Mouse (Mus musculus): ENCODE measurements around the gene Psmb8. TPM values are rescaled to one million over a fixed set of nuclear protein-coding genes. Genes with fewer than 3 reads are reported as not detected.
"Not testable (repeated sequence)": the region's sequence is repeated elsewhere in the genome, so short reads cannot be mapped to it uniquely, and the experiment has no call there.

Psmb8 gene
- polyA plus RNA-seq, 1 experiment from 2014 or later, result 10.0 TPM

- Histone ChIP-seq H3K27me3 (peaks cover 57% of the 10 kb centered on the region), H3K9ac (no peak overlapping the region), H3K27ac (replicated peaks) (no peak overlapping the region), H3K36me3 (no peaks in the 10 kb centered on the region), H3K4me2 (replicated peaks) (no peak overlapping the region), H3K9me3 (replicated peaks) (no peaks in the 10 kb centered on the region), H3K4me1 (no peaks in the 10 kb centered on the region), H3K4me3 (replicated peaks) (no peak overlapping the region)
- WGBS, result 81% methylated on average over 12 of the region's 12 CpGs
- ATAC-seq (ENCODE audit: insufficient number of reproducible peaks, low FRiP score, low TSS enrichment, low read depth), result no peak
Measured at GRCm38 (mm10) chr17:34215176-34215575, 17.7 kb downstream of the Psmb8 start.

- 81% methylated on average over 8 of the region's 8 CpGs for WGBS
- Histone ChIP-seq H3K9me3 (replicated peaks) (no peaks in the 10 kb centered on the region), H3K27ac (replicated peaks) (no peak overlapping the region), H3K4me3 (replicated peaks) (no peak overlapping the region), H3K4me1 (no peaks in the 10 kb centered on the region), H3K9ac (no peak overlapping the region), H3K27me3 (peaks cover 35% of the 10 kb centered on the region), H3K4me2 (replicated peaks) (no peak overlapping the region), H3K36me3 (no peaks in the 10 kb centered on the region)
- ATAC-seq (ENCODE audit: insufficient number of reproducible peaks, low FRiP score, low TSS enrichment, low read depth), result no peak
Measured at GRCm38 (mm10) chr17:34217216-34217928, 19.9 kb downstream of the Psmb8 start.

- H3K36me3 ChIP-seq, result no peaks in the 10 kb centered on the region
- no peak overlapping the region for H3K9ac ChIP-seq
- no peak overlapping the region for H3K4me3 ChIP-seq (replicated peaks)
- H3K4me2 ChIP-seq (replicated peaks), result no peak overlapping the region
- no peak overlapping the region for H3K27ac ChIP-seq (replicated peaks)
- H3K27me3 ChIP-seq, result peaks cover 29% of the 10 kb centered on the region
- ATAC-seq (ENCODE audit: insufficient number of reproducible peaks, low FRiP score, low TSS enrichment, low read depth), result no peak
- WGBS, result 91% methylated on average over 5 of the region's 5 CpGs
- no peaks in the 10 kb centered on the region for H3K4me1 ChIP-seq
- no peaks in the 10 kb centered on the region for H3K9me3 ChIP-seq (replicated peaks)
Measured at GRCm38 (mm10) chr17:34217986-34218385, 20.5 kb downstream of the Psmb8 start.

DNA sequence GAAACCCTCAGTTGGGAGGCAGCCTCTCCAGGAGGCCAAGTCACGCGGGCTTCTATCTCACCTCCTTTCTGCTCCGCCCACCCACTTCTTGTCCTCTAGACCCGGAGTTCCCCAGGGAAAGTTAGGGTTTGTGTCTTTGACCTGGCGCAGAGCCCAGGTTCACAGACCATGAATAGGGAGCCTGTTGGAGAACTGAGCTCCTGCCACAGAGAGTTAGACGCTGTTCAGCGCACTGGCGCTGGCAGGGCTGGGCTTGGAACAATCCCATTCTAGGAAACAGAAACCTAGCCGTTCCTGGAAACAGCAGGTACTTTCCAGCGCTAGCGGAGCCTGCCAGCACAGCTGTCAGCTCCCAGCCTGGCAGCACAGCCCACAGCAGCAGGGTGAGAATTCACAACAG lies 21.2 kb downstream of the Psmb8 start:
- Histone ChIP-seq H3K27me3 (peaks cover 22% of the 10 kb centered on the region), H3K4me2 (replicated peaks) (no peak overlapping the region), H3K27ac (replicated peaks) (no peak overlapping the region), H3K36me3 (no peaks in the 10 kb centered on the region), H3K4me3 (replicated peaks) (no peak overlapping the region), H3K9me3 (replicated peaks) (no peaks in the 10 kb centered on the region), H3K4me1 (no peaks in the 10 kb centered on the region), H3K9ac (no peak overlapping the region)
- 84% methylated on average over 11 of the region's 11 CpGs for WGBS
- ATAC-seq (ENCODE audit: insufficient number of reproducible peaks, low FRiP score, low TSS enrichment, low read depth), result no peak

GRCm38 (mm10) chr17:34219096-34219495 lies 21.6 kb downstream of the Psmb8 start:
- not testable (repeated sequence) for H3K4me2 ChIP-seq (replicated peaks); H3K4me1 ChIP-seq; H3K27ac ChIP-seq (replicated peaks); H3K9ac ChIP-seq; ATAC-seq (ENCODE audit: insufficient number of reproducible peaks, low FRiP score, low TSS enrichment, low read depth); H3K4me3 ChIP-seq (replicated peaks); H3K36me3 ChIP-seq; H3K9me3 ChIP-seq (replicated peaks)
- peaks cover 18% of the 10 kb centered on the region for H3K27me3 ChIP-seq
- 85% methylated on average over 8 of the region's 11 CpGs for WGBS

- H3K36me3 ChIP-seq; H3K4me2 ChIP-seq (replicated peaks); H3K4me1 ChIP-seq; H3K9me3 ChIP-seq (replicated peaks); ATAC-seq (ENCODE audit: insufficient number of reproducible peaks, low FRiP score, low TSS enrichment, low read depth); H3K9ac ChIP-seq; H3K27ac ChIP-seq (replicated peaks); H3K4me3 ChIP-seq (replicated peaks): not testable (repeated sequence)
- H3K27me3 ChIP-seq, result peaks cover 12% of the 10 kb centered on the region
- WGBS, result 93% methylated on average over 3 of the region's 7 CpGs
Measured at GRCm38 (mm10) chr17:34219801-34220200, 22.3 kb downstream of the Psmb8 start.

DNA sequence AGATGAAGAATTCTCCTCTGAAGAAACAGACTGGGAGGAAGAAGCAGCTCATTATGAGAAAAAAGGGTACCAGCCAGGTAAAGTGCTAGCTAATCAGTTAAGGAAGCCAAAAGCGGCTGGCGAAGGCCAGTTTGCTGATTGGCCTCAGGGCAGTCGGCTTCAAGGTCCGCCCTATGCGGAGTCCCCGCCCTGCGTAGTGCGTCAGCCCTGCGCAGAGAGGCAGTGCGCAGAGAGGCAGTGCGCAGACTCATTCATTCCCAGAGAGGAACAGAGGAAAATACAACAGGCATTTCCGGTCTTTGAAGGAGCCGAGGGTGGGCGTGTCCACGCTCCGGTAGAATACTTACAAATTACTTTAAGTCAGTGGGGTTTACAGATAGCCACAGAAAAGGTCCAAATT lies 22.9 kb downstream of the Psmb8 start:
- not testable (repeated sequence) for ATAC-seq (ENCODE audit: insufficient number of reproducible peaks, low FRiP score, low TSS enrichment, low read depth); H3K27me3 ChIP-seq; H3K4me3 ChIP-seq (replicated peaks); H3K9ac ChIP-seq; H3K36me3 ChIP-seq; H3K9me3 ChIP-seq (replicated peaks); H3K4me1 ChIP-seq; H3K4me2 ChIP-seq (replicated peaks); H3K27ac ChIP-seq (replicated peaks)
- WGBS, result 95% methylated on average over 4 of the region's 16 CpGs

GRCm38 (mm10) chr17:34224816-34225215 lies 27.3 kb downstream of the Psmb8 start:
- ATAC-seq (ENCODE audit: insufficient number of reproducible peaks, low FRiP score, low TSS enrichment, low read depth), result no peak
- Histone ChIP-seq H3K36me3 (no peaks in the 10 kb centered on the region), H3K4me3 (replicated peaks) (no peak overlapping the region), H3K4me2 (replicated peaks) (no peak overlapping the region), H3K9ac (no peak overlapping the region), H3K27ac (replicated peaks) (no peak overlapping the region), H3K4me1 (no peaks in the 10 kb centered on the region), H3K9me3 (replicated peaks) (no peaks in the 10 kb centered on the region), H3K27me3 (no peaks in the 10 kb centered on the region)
- WGBS, result 87% methylated on average over 3 of the region's 3 CpGs

- no peak overlapping the region for H3K4me2 ChIP-seq (replicated peaks)
- H3K36me3 ChIP-seq, result no peaks in the 10 kb centered on the region
- no peak for ATAC-seq (ENCODE audit: insufficient number of reproducible peaks, low FRiP score, low TSS enrichment, low read depth)
- WGBS, result 95% methylated on average over 8 of the region's 8 CpGs
- no peak overlapping the region for H3K4me3 ChIP-seq (replicated peaks)
- H3K27me3 ChIP-seq, result no peaks in the 10 kb centered on the region
- H3K9me3 ChIP-seq (replicated peaks), result no peaks in the 10 kb centered on the region
- no peaks in the 10 kb centered on the region for H3K4me1 ChIP-seq
- H3K9ac ChIP-seq, result no peak overlapping the region
- no peak overlapping the region for H3K27ac ChIP-seq (replicated peaks)
Measured at GRCm38 (mm10) chr17:34225426-34225825, 27.9 kb downstream of the Psmb8 start.

GRCm38 (mm10) chr17:34225911-34226310 lies 28.4 kb downstream of the Psmb8 start:
- not testable (repeated sequence) for H3K27ac ChIP-seq (replicated peaks); H3K9me3 ChIP-seq (replicated peaks); H3K27me3 ChIP-seq; H3K4me1 ChIP-seq; H3K36me3 ChIP-seq; ATAC-seq (ENCODE audit: insufficient number of reproducible peaks, low FRiP score, low TSS enrichment, low read depth); H3K4me3 ChIP-seq (replicated peaks); H3K9ac ChIP-seq; H3K4me2 ChIP-seq (replicated peaks)
- 99% methylated on average over 15 of the region's 23 CpGs for WGBS

- not testable (repeated sequence) for ATAC-seq (ENCODE audit: insufficient number of reproducible peaks, low FRiP score, low TSS enrichment, low read depth); H3K36me3 ChIP-seq; H3K4me2 ChIP-seq (replicated peaks); H3K27ac ChIP-seq (replicated peaks); H3K9ac ChIP-seq; H3K27me3 ChIP-seq; H3K4me3 ChIP-seq (replicated peaks); H3K4me1 ChIP-seq; H3K9me3 ChIP-seq (replicated peaks)
- 97% methylated on average over 7 of the region's 9 CpGs for WGBS
Measured at GRCm38 (mm10) chr17:34230971-34231370, 33.5 kb downstream of the Psmb8 start.

DNA sequence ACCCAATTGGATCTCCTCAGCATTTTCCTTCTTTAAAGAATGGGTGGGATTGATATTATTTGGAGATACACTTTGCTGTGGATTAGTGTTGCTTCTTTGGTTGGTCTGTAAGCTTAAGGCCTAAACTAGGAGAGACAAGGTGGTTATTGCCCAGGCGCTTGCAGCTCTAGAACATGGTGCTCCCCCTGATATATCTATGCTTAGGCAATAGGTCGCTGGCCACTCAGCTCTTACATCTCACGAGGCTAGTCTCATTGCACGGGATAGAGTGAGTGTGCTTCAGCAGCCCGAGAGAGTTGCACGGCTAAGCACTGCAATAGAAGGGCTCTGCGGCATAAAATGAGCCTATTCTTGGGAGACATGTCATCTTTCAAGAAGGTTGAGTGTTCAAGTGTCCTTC lies 34.5 kb downstream of the Psmb8 start:
- 92% methylated on average over 6 of the region's 7 CpGs for WGBS
- ATAC-seq (ENCODE audit: insufficient number of reproducible peaks, low FRiP score, low TSS enrichment, low read depth), result not testable (repeated sequence)

More for the DNA sequence above, 34.5 kb downstream of the Psmb8 start:
- not testable (repeated sequence) for H3K4me2 ChIP-seq (replicated peaks); H3K9me3 ChIP-seq (replicated peaks); H3K4me1 ChIP-seq; H3K9ac ChIP-seq; H3K27ac ChIP-seq (replicated peaks); H3K27me3 ChIP-seq; H3K4me3 ChIP-seq (replicated peaks); H3K36me3 ChIP-seq

Measured in embryonic facial prominence, embryonic 15.5 days (tissue).